In genomic region chr19:7438295-7438694, GRCm38 (mm10) we compare ENCODE assay signal across 22 mouse cellular contexts. TPM values are rescaled to one million over a fixed set of nuclear protein-coding genes. Genes with fewer than 3 reads are reported as not detected.
A peak's percentile ranks its signal among the peaks of the same experiment; 100 is the strongest.
DNase-seq lines count a peak whose midpoint lies in the region; ATAC-seq and TF ChIP-seq lines count a peak whose summit lies in the region.
"Had no signal": no experiment of that assay in that cellular context is flagged by ENCODE, and none has a peak within 500 bp of the region (broad histone marks: within the 10 kb centered on the region; RNA-seq: fewer than 3 reads in every experiment).

No protein-coding gene starts in this region.

- H3K4me3 ChIP-seq in MEL (ENCODE audit: control insufficient read depth in 1 of 2, insufficient read depth in 1 of 2, low read depth in 2 of 2, low read length in 2 of 2): no peak overlapping the region
- H3K4me3 ChIP-seq: embryonic facial prominence, embryonic 10.5 days; embryonic facial prominence, embryonic 12.5 days; forebrain, embryonic 13.5 days; forebrain, embryonic 15.5 days had no signal

- TF ChIP-seq RAD21 in MEL (IDR thresholded peaks at IDR 0.05; ENCODE audit: low read depth, low read length): no peak

- peak; percentile 54; the same call in 1 of the 2 replicates for ATAC-seq in megakaryocyte, adult 5-6 weeks (ENCODE audit: poor library complexity, severe bottlenecking)
- ATAC-seq: activated CD4-positive, CD25-positive, alpha-beta regulatory T cell, adult 4 months; forebrain, embryonic 13.5 days; forebrain, embryonic 15.5 days; forebrain, postnatal 0 days; Patski had no signal

- peaks cover 3 to 15% of the 10 kb centered on the region in 2 experiments for H3K4me1 ChIP-seq in MEL (ENCODE audit: control insufficient read depth in 1 of 2, insufficient read depth in 2 of 2, low read length in 2 of 2)
- H3K4me1 ChIP-seq: embryonic facial prominence, embryonic 10.5 days; embryonic facial prominence, embryonic 12.5 days had no signal

- no peaks in the 10 kb centered on the region for H3K27me3 ChIP-seq in MEL (ENCODE audit: control insufficient read depth in 1 of 2, insufficient read depth in 2 of 2, low read length in 2 of 2)
- H3K27me3 ChIP-seq in splenic B cell, adult 2 months (ENCODE audit: control insufficient read depth, insufficient read depth, low read length, poor library complexity, severe bottlenecking): no peaks in the 10 kb centered on the region; the same call in 1 of the 2 replicates
- H3K27me3 ChIP-seq: embryonic facial prominence, embryonic 12.5 days; forebrain, embryonic 13.5 days; forebrain, embryonic 15.5 days; Patski had no signal

- peak in 1 of 2 experiments; percentile 55; a peak in 2 of 4 replicates for TF ChIP-seq EP300 in MEL (IDR thresholded peaks at IDR 0.05; ENCODE audit: low read depth in 1 of 2, low read length in 2 of 2)

- DNase-seq in 416B (ENCODE audit: low read depth): peak; percentile 33
- peak; percentile 75 for DNase-seq in MEL (ENCODE audit: low read depth, low spot score)
- DNase-seq in splenic B cell, adult 2 months (ENCODE audit: low read depth, low spot score): peak; percentile 35
- no peak for DNase-seq in spleen, postnatal 4 days (ENCODE audit: low spot score in 2 of 2)
- DNase-seq in kidney, postnatal 25 days: no peak
- no peak for DNase-seq in liver
- DNase-seq: adrenal gland, adult 8-10 months; adrenal gland, postnatal 14 days; adrenal gland, postnatal 36 days; cerebellum, adult 11-12 months; cerebellum, adult 2 months; cerebellum, adult 9-10 months; cerebellum, postnatal 10 days; cerebellum, postnatal 25 days; forebrain, postnatal 0 days had no signal

- no peak for TF ChIP-seq CTCF in MEL (IDR thresholded peaks at IDR 0.05 in 2 of 3, conservative IDR thresholded peaks at IDR 0.05 in 1 of 3; ENCODE audit: control insufficient read depth in 1 of 3, insufficient read depth in 1 of 3, low read depth in 2 of 3, low read length in 3 of 3, poor library complexity in 1 of 3, severe bottlenecking in 1 of 3)

- no peaks in the 10 kb centered on the region for H3K79me2 ChIP-seq in MEL (ENCODE audit: control insufficient read depth, insufficient read depth, low read length, poor library complexity)

- no peaks in the 10 kb centered on the region for H3K9me3 ChIP-seq in MEL (replicated peaks; ENCODE audit: insufficient read depth, low read length)
- H3K9me3 ChIP-seq: embryonic facial prominence, embryonic 10.5 days; embryonic facial prominence, embryonic 12.5 days; forebrain, embryonic 13.5 days; forebrain, embryonic 15.5 days had no signal

- peaks cover 9 to 16% of the 10 kb centered on the region in 2 experiments for H3K36me3 ChIP-seq in MEL (ENCODE audit: control insufficient read depth in 1 of 2, insufficient read depth in 2 of 2, low read length in 2 of 2)
- H3K36me3 ChIP-seq in splenic B cell, adult 2 months (ENCODE audit: control insufficient read depth, insufficient read depth, low read length, poor library complexity, severe bottlenecking): peaks cover 2% of the 10 kb centered on the region; the same call in 1 of the 2 replicates

- TF ChIP-seq POLR2A in MEL (IDR thresholded peaks at IDR 0.05; ENCODE audit: control insufficient read depth in 1 of 2, insufficient read depth in 1 of 2, low read depth in 1 of 2, low read length in 2 of 2, poor library complexity in 1 of 2): no peak

- no peak overlapping the region for H3K27ac ChIP-seq in MEL (ENCODE audit: control insufficient read depth, low read depth, low read length)
- H3K27ac ChIP-seq: embryonic facial prominence, embryonic 10.5 days; embryonic facial prominence, embryonic 12.5 days; forebrain, embryonic 13.5 days; forebrain, embryonic 15.5 days had no signal

- no peak overlapping the region for H3K9ac ChIP-seq in MEL (ENCODE audit: control insufficient read depth, low read depth, low read length, poor library complexity, severe bottlenecking)
- H3K9ac ChIP-seq: embryonic facial prominence, embryonic 12.5 days; forebrain, embryonic 13.5 days; forebrain, embryonic 15.5 days; forebrain, postnatal 0 days had no signal

TF ChIP-seq in MEL, 35 proteins besides CTCF, POLR2A, EP300 and RAD21:
- TF ChIP-seq UBTF (IDR thresholded peaks at IDR 0.05; ENCODE audit: borderline replicate concordance, insufficient read depth, low read depth, low read length) (no peak), TBP (IDR thresholded peaks at IDR 0.05; ENCODE audit: low read depth, low read length) (0 out of 2 replicates have a peak, but pooled peaks have one; percentile 32), POLR2AphosphoS5 (IDR thresholded peaks at IDR 0.05; ENCODE audit: borderline replicate concordance, low read depth, low read length) (no peak), MXI1 (IDR thresholded peaks at IDR 0.05; ENCODE audit: low read depth, low read length) (peak; percentile 41; the same call in 1 of the 2 replicates), ETS1 (IDR thresholded peaks at IDR 0.05; ENCODE audit: low read depth, low read length) (0 out of 2 replicates have a peak, but pooled peaks have one; percentile 21), MYC (IDR thresholded peaks at IDR 0.05; ENCODE audit: low read depth, low read length) (0 out of 2 replicates have a peak, but pooled peaks have one; percentile 42), SIN3A (IDR thresholded peaks at IDR 0.05; ENCODE audit: low read length) (peak; percentile 38; the same call in 1 of the 2 replicates), ZC3H11A (IDR thresholded peaks at IDR 0.05; ENCODE audit: low read depth, low read length) (0 out of 2 replicates have a peak, but pooled peaks have one; percentile 7), MAFK (IDR thresholded peaks at IDR 0.05; ENCODE audit: borderline replicate concordance, low read depth, low read length) (0 out of 2 replicates have a peak, but pooled peaks have one; percentile 34)

RNA-seq across cellular contexts. Expression of gene 2700081O15Rik, which starts 20.9 kb away (rescaled TPM):
- 10.7 and 14.1 TPM in 2 replicates for total RNA-seq in MEL (2012; rRNA removed)
- polyA plus RNA-seq in MEL (2012; ENCODE audit: insufficient read depth in 1 of 2, insufficient read length in 2 of 2, low read depth in 1 of 2, low replicate concordance in 2 of 2, missing spikeins in 1 of 2): 10 to 100 TPM in 1 of 2 experiments, not detected in 1; 18.0 TPM
- total RNA-seq in megakaryocyte, adult 5-6 weeks (2015): 0.41 and 0.98 TPM in 2 replicates
- total RNA-seq in megakaryocyte, adult 5-6 weeks (2017): 0.51 and 0.61 TPM in 2 replicates

RNA-seq across cellular contexts. Expression of gene Rtn3, which starts 44.8 kb away (rescaled TPM):
- 33.4 and 38.4 TPM in 2 replicates for total RNA-seq in MEL (2012; rRNA removed)
- 100 to 1,000 TPM in 1 of 2 experiments, not detected in 1; 118 TPM for polyA plus RNA-seq in MEL (2012; ENCODE audit: insufficient read depth in 1 of 2, insufficient read length in 2 of 2, low read depth in 1 of 2, low replicate concordance in 2 of 2, missing spikeins in 1 of 2)
- total RNA-seq in megakaryocyte, adult 5-6 weeks (2015): 209 and 213 TPM in 2 replicates
- 75.3 and 90.5 TPM in 2 replicates for total RNA-seq in megakaryocyte, adult 5-6 weeks (2017)

RNA-seq across cellular contexts. Expression of gene Spindoc, which starts 55.5 kb away (rescaled TPM):
- total RNA-seq in MEL (2012; rRNA removed): 12.8 and 13.0 TPM in 2 replicates
- 10 to 100 TPM in 1 of 2 experiments, not detected in 1; 54.1 TPM for polyA plus RNA-seq in MEL (2012; ENCODE audit: insufficient read depth in 1 of 2, insufficient read length in 2 of 2, low read depth in 1 of 2, low replicate concordance in 2 of 2, missing spikeins in 1 of 2)
- 6.8 and 9.4 TPM in 2 replicates for total RNA-seq in megakaryocyte, adult 5-6 weeks (2015)
- 5.8 and 9.0 TPM in 2 replicates for total RNA-seq in megakaryocyte, adult 5-6 weeks (2017)

RNA-seq across cellular contexts. Expression of gene Atl3, which starts 55.5 kb away (rescaled TPM):
- 12.7 and 16.4 TPM in 2 replicates for total RNA-seq in MEL (2012; rRNA removed)
- polyA plus RNA-seq in MEL (2012; ENCODE audit: insufficient read depth in 1 of 2, insufficient read length in 2 of 2, low read depth in 1 of 2, low replicate concordance in 2 of 2, missing spikeins in 1 of 2): 10 to 100 TPM in 1 of 2 experiments, not detected in 1; 15.3 TPM
- 31.3 and 34.7 TPM in 2 replicates for total RNA-seq in megakaryocyte, adult 5-6 weeks (2015)
- 42.8 and 45.8 TPM in 2 replicates for total RNA-seq in megakaryocyte, adult 5-6 weeks (2017)

Comparison
In these comparisons a context has a peak if more than half of its experiments do, and no peak if none do; other contexts are left out.
1. DNase-seq: peak in 416B (single experiment), MEL (single experiment) and splenic B cell, adult 2 months (single experiment); none in spleen, postnatal 4 days (0 of 2), kidney, postnatal 25 days (0 of 2) and liver (single experiment).